Mouse (Mus musculus): ENCODE measurements at regions not wholly inside any gene's neighbourhood (a gene's known extent, or its start where the extent isn't known, plus 50 kb on each side); places are given as distances from the start of the nearest gene placed in this dataset.
A peak's percentile ranks its signal among the peaks of the same experiment; 100 is the strongest.

DNA sequence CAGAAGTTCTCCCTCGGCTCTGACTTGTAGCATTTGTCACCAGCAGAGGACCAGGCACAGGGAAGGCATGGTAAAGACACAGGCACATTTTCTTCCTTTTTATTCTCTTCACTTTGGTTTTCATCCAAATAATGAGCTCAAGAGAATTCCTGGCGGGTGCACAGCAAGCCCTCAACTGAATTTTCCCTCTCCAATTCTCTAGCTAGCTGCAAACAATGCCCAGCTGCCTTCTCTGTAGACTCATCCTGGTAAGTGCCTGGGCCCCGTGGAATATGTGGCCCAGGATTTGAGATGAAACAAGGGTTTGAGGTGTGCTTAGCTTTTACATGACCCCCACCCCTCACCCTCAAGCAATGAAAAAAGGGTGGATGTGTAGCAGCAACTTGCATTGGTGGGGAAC lies 90.4 kb downstream of the Otol1 start:
- Histone ChIP-seq H3K4me1 (ENCODE audit: insufficient read depth, low read depth, low read length) (no peaks in the 10 kb centered on the region), H3K9ac (replicated peaks; ENCODE audit: low read depth) (no peak overlapping the region), H3K4me2 (replicated peaks; ENCODE audit: low read depth, low read length) (no peak overlapping the region), H3K36me3 (ENCODE audit: insufficient read depth, low read length) (no peaks in the 10 kb centered on the region), H3K4me3 (ENCODE audit: low read depth, low read length) (no peak overlapping the region), H3K27ac (ENCODE audit: low read length) (no peak overlapping the region), H3K9me3 (ENCODE audit: low read length) (no peaks in the 10 kb centered on the region), H3K27me3 (replicated peaks; ENCODE audit: insufficient read depth, low read length) (no peaks in the 10 kb centered on the region)
- WGBS = 44% methylated on average over 3 of the region's 3 CpGs
- no peak for DNase-seq (ENCODE audit: low spot score)
- no peak for ATAC-seq
- no peak for TF ChIP-seq CTCF (IDR thresholded peaks at IDR 0.05)
- TF ChIP-seq EP300 (IDR thresholded peaks at IDR 0.05) = no peak

DNA sequence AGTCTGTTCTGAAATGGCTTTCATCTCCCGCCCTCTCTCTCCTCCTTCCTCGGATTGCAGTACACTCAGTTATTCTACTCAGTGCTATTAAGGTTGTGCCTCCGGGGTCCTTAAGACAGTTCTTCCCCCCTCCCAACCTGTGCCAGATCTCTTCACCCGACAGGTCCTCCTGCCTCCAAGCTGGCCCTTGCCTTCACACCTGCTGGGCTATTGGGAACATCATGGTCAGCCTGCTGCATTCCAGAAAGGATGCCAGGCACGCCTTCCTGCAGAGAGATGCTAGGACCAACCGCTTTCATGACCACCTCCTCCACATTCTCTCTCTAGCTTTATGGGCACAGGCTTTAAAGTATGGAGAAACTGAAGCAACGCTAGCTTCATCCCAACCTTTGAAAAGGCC lies 94.7 kb downstream of the Otol1 start:
- Histone ChIP-seq H3K4me2 (replicated peaks; ENCODE audit: low read depth, low read length) (no peak overlapping the region), H3K27me3 (replicated peaks; ENCODE audit: insufficient read depth, low read length) (no peaks in the 10 kb centered on the region), H3K36me3 (ENCODE audit: insufficient read depth, low read length) (no peaks in the 10 kb centered on the region), H3K4me3 (ENCODE audit: low read depth, low read length) (no peak overlapping the region), H3K27ac (ENCODE audit: low read length) (no peak overlapping the region), H3K9me3 (ENCODE audit: low read length) (no peaks in the 10 kb centered on the region), H3K9ac (replicated peaks; ENCODE audit: low read depth) (no peak overlapping the region), H3K4me1 (ENCODE audit: insufficient read depth, low read depth, low read length) (no peaks in the 10 kb centered on the region)
- 48% methylated on average over 7 of the region's 7 CpGs for whole genome bisulfite sequencing
- DNase-seq (ENCODE audit: low spot score) (no peak), ATAC-seq (no peak)
- TF ChIP-seq CTCF (IDR thresholded peaks at IDR 0.05) (no peak), EP300 (IDR thresholded peaks at IDR 0.05) (no peak)

DNA sequence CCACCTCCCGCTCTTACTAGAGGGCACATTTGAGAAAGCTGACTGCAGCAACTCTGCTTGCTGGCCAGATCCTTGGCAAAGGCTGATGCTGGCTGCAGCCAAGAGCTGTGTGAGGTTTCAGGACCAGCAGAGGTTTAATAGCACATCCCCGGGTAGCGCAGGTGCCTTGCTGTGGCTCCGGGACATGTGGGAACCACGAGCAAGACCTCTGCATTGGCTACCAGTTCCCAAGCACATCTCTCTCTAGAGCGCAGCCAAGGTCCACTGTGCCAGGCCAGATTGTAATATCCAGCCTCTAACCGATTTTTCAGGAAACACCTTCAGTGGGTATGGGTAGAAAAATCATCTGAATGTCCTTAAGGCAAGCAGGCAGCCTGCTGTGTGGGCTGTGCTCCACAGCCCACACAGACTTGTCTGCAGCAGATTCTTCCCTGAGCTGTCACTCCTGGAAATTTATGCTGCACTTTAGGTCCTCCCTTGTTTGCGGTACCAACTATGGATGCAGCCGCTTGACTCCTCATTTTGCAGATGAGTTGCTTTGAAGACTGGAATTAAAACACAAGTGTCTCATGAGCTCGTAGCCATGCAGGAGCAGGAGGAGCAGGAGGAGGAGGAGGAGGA lies 95.3 kb downstream of the Otol1 start:
- no peak overlapping the region for H3K4me2 ChIP-seq (replicated peaks; ENCODE audit: low read depth, low read length)
- no peaks in the 10 kb centered on the region for H3K27me3 ChIP-seq (replicated peaks; ENCODE audit: insufficient read depth, low read length)
- WGBS = 74% methylated on average over 10 of the region's 10 CpGs
- no peaks in the 10 kb centered on the region for H3K36me3 ChIP-seq (ENCODE audit: insufficient read depth, low read length)
- no peak for TF ChIP-seq CTCF (IDR thresholded peaks at IDR 0.05)
- no peak for TF ChIP-seq EP300 (IDR thresholded peaks at IDR 0.05)
- DNase-seq (ENCODE audit: low spot score) (no peak), ATAC-seq (no peak)
- H3K4me3 ChIP-seq (ENCODE audit: low read depth, low read length) = no peak overlapping the region
- H3K4me1 ChIP-seq (ENCODE audit: insufficient read depth, low read depth, low read length) = no peaks in the 10 kb centered on the region
- H3K9me3 ChIP-seq (ENCODE audit: low read length) = no peaks in the 10 kb centered on the region
- no peak overlapping the region for H3K27ac ChIP-seq (ENCODE audit: low read length)
- no peak overlapping the region for H3K9ac ChIP-seq (replicated peaks; ENCODE audit: low read depth)

DNA sequence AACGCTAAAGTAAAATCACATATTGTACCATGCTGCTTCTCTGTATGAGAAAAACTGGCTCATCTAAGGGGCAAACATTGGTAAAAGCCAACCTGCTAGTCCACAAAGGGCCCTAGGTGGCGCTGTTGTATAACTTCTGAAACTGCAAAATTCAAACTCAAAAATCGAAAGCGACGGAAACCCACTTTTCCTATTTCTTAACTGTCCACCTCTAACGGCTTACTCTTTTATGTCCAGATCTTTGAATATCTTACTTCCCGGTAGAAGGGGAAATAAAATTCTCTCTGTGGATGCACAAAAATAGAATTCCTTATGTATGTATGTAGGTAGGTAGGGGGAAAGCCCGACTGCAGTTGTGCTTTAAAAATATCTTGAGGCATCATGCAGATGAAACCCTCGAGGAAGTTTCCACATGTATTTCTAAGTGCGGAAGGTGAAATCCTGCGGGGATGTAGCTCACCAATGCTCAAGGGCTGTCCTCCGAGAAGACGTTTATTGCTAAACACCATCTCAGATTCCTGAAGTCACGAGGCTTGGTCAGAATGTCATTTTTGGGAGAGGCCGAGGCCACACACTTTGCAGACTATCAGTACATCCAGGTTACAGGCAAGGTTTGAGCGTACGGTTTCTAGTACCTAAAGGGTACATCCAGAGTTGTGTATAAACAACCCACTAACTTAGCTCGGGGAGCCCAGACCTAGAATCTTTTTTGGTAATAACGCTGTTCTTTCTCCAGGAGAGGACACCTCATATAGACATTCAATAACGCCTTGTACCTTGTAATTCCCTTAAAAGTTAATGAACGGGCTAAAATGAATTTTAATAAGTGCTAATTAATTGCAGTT lies 96.8 kb downstream of the Otol1 start:
- peak overlapping the region; percentile 34 for H3K4me3 ChIP-seq (ENCODE audit: low read depth, low read length)
- TF ChIP-seq CTCF (IDR thresholded peaks at IDR 0.05) (peak; percentile 85), EP300 (IDR thresholded peaks at IDR 0.05) (no peak)
- H3K4me1 ChIP-seq (ENCODE audit: insufficient read depth, low read depth, low read length) = no peaks in the 10 kb centered on the region
- no peak overlapping the region for H3K27ac ChIP-seq (ENCODE audit: low read length)
- no peak for ATAC-seq
- WGBS = 2% methylated on average over 21 of the region's 21 CpGs
- H3K9ac ChIP-seq (replicated peaks; ENCODE audit: low read depth) = 0 out of 2 replicates have a peak overlapping the region, but pooled peaks have one; percentile 6
- H3K9me3 ChIP-seq (ENCODE audit: low read length) = no peaks in the 10 kb centered on the region
- H3K4me2 ChIP-seq (replicated peaks; ENCODE audit: low read depth, low read length) = peak overlapping the region; percentile 87
- no peaks in the 10 kb centered on the region for H3K27me3 ChIP-seq (replicated peaks; ENCODE audit: insufficient read depth, low read length)
- no peaks in the 10 kb centered on the region for H3K36me3 ChIP-seq (ENCODE audit: insufficient read depth, low read length)
- peak; percentile 75 for DNase-seq (ENCODE audit: low spot score)

DNA sequence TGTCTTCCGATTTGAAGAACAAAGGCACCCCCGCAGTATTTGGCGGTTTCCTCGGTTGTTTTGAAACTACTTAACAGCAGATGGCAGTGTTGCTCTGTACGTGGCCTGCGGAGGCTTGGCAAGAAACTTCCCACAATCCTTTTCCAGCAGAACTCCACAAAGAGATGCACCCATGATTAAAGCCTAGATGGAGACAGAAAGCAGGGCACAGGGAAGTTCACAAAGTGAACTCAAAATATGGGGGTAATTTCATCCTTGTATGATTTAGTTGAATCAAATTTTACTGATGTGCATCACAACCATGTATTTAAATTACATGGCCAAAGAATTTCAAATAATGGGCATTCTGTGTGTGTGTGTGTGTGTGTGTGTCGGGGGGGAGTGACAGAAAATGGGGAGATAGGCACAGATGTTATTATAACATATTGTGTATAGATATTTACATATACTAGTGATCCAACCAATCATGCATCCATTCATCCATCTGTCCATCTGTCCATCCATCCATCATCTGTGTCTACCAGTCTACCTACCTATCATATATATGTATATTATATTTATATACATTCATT lies 97.5 kb downstream of the Otol1 start:
- H3K27ac ChIP-seq (ENCODE audit: low read length) = no peak overlapping the region
- no peaks in the 10 kb centered on the region for H3K9me3 ChIP-seq (ENCODE audit: low read length)
- no peaks in the 10 kb centered on the region for H3K27me3 ChIP-seq (replicated peaks; ENCODE audit: insufficient read depth, low read length)
- TF ChIP-seq CTCF (IDR thresholded peaks at IDR 0.05) (peak; percentile 81), EP300 (IDR thresholded peaks at IDR 0.05) (no peak)
- H3K4me1 ChIP-seq (ENCODE audit: insufficient read depth, low read depth, low read length) = no peaks in the 10 kb centered on the region
- H3K4me3 ChIP-seq (ENCODE audit: low read depth, low read length) = peak overlapping the region; percentile 34
- 13% methylated on average over 7 of the region's 7 CpGs for WGBS
- 0 out of 2 replicates have a peak overlapping the region, but pooled peaks have one; percentile 6 for H3K9ac ChIP-seq (replicated peaks; ENCODE audit: low read depth)
- peak overlapping the region; percentile 87 for H3K4me2 ChIP-seq (replicated peaks; ENCODE audit: low read depth, low read length)
- DNase-seq (ENCODE audit: low spot score) (peak; percentile 77), ATAC-seq (no peak)
- no peaks in the 10 kb centered on the region for H3K36me3 ChIP-seq (ENCODE audit: insufficient read depth, low read length)

DNA sequence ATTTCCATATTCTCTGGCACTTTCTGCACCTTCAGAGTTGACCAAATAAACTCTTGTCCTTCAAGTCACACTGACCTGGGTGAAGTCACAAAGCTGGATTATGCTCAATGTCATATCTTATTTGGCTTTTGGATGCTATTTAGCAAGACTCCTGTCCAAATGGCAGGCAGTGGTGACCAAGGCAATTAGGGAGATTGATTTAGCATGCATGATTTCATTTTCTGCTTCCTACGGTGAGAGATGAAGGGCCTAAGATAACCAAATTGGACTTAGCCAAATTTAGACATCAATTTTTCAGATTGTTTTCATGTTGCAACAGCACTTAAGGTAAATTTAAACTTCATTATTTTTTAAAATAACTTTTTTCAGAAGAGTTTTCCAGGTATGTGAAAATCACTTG lies 98.1 kb downstream of the Otol1 start:
- DNase-seq (ENCODE audit: low spot score) (no peak), ATAC-seq (no peak)
- Histone ChIP-seq H3K4me3 (ENCODE audit: low read depth, low read length) (no peak overlapping the region), H3K9me3 (ENCODE audit: low read length) (no peaks in the 10 kb centered on the region), H3K4me2 (replicated peaks; ENCODE audit: low read depth, low read length) (no peak overlapping the region), H3K36me3 (ENCODE audit: insufficient read depth, low read length) (no peaks in the 10 kb centered on the region), H3K9ac (replicated peaks; ENCODE audit: low read depth) (no peak overlapping the region), H3K27me3 (replicated peaks; ENCODE audit: insufficient read depth, low read length) (no peaks in the 10 kb centered on the region), H3K27ac (ENCODE audit: low read length) (no peak overlapping the region), H3K4me1 (ENCODE audit: insufficient read depth, low read depth, low read length) (no peaks in the 10 kb centered on the region)
- TF ChIP-seq EP300 (IDR thresholded peaks at IDR 0.05) (no peak), CTCF (IDR thresholded peaks at IDR 0.05) (no peak)
- WGBS = 64% methylated on average over 1 of the region's 1 CpGs

All from lung, postnatal 0 days (tissue).